Mouse (Mus musculus) cerebellum, adult 8-10 months (tissue): Measurements from ENCODE around the gene Tes3-ps.

Experiments used
- DNase-seq: peaks from one replicate; pipeline ENCODE4 v3.0.0; 2022

Gene Tes3-ps

GRCm38 (mm10) chr13:49505776-49506175 lies 12.7 kb downstream of the Tes3-ps start:
- DNase-seq, result no peak

- DNase-seq, result no peak
Measured at GRCm38 (mm10) chr13:49507176-49507575, 14.1 kb downstream of the Tes3-ps start.

- DNase-seq, result no peak
Measured at GRCm38 (mm10) chr13:49518761-49519160, 25.6 kb downstream of the Tes3-ps start.

GRCm38 (mm10) chr13:49526235-49526634 lies 33.1 kb downstream of the Tes3-ps start:
- no peak for DNase-seq

GRCm38 (mm10) chr13:49530636-49531035 lies 37.5 kb downstream of the Tes3-ps start:
- DNase-seq, result no peak

- DNase-seq, result no peak
Measured at GRCm38 (mm10) chr13:49536946-49537345, 43.8 kb downstream of the Tes3-ps start.

- DNase-seq, result no peak
Measured at GRCm38 (mm10) chr13:49538693-49539092, 45.6 kb downstream of the Tes3-ps start.

- no peak for DNase-seq
Measured at GRCm38 (mm10) chr13:49544279-49544678, 51.2 kb downstream of the Tes3-ps start, which contains the start of gene Aspn. TSS of gene Aspn (plus strand) at chr13:49544443.

GRCm38 (mm10) chr13:49545646-49546045 lies 52.5 kb downstream of the Tes3-ps start:
- no peak for DNase-seq
